ENCODE assay signal across 20 mouse cellular contexts in genomic region chr4:154530336-154530735, GRCm38 (mm10).
DNase-seq lines count a peak whose midpoint lies in the region; ATAC-seq and TF ChIP-seq lines count a peak whose summit lies in the region.
"Had no signal": no experiment of that assay in that cellular context is flagged by ENCODE, and none has a peak within 500 bp of the region (broad histone marks: within the 10 kb centered on the region; RNA-seq: fewer than 3 reads in every experiment).

No protein-coding gene starts in this region.

- no peak overlapping the region for H3K4me2 ChIP-seq in liver, embryonic 11.5 days
- no peak overlapping the region for H3K4me2 ChIP-seq in midbrain, embryonic 13.5 days (replicated peaks)
- H3K4me2 ChIP-seq: embryonic facial prominence, embryonic 12.5 days; stomach, embryonic 15.5 days had no signal

- no peaks in the 10 kb centered on the region for H3K36me3 ChIP-seq in kidney, adult 2 months (ENCODE audit: control insufficient read depth, insufficient read depth, low read length)
- no peaks in the 10 kb centered on the region for H3K36me3 ChIP-seq in liver, embryonic 11.5 days (ENCODE audit: control insufficient read depth, insufficient read depth, low read length)
- H3K36me3 ChIP-seq in midbrain, embryonic 13.5 days, result no peaks in the 10 kb centered on the region
- H3K36me3 ChIP-seq: embryonic facial prominence, embryonic 12.5 days; stomach, embryonic 15.5 days had no signal

- ATAC-seq in common myeloid progenitor, adult 5-6 weeks (replicated peaks; ENCODE audit: low read depth, poor library complexity, severe bottlenecking), result peak; percentile 23
- ATAC-seq in liver, embryonic 11.5 days (replicated peaks; ENCODE audit: low FRiP score), result no peak; the same call in 1 of the 2 replicates
- ATAC-seq in megakaryocyte, adult 5-6 weeks (ENCODE audit: poor library complexity, severe bottlenecking), result peak; percentile 74
- ATAC-seq in midbrain, embryonic 13.5 days, result no peak
- ATAC-seq: forebrain, embryonic 14.5 days; midbrain, embryonic 16.5 days had no signal

- TF ChIP-seq POLR2A in kidney, adult 2 months (IDR thresholded peaks at IDR 0.05; ENCODE audit: low read depth, low read length), result no peak

- H3K9me3 ChIP-seq in liver, embryonic 11.5 days (ENCODE audit: control insufficient read depth, low read length), result no peaks in the 10 kb centered on the region
- no peaks in the 10 kb centered on the region for H3K9me3 ChIP-seq in midbrain, embryonic 13.5 days
- H3K9me3 ChIP-seq: embryonic facial prominence, embryonic 12.5 days; megakaryocyte, embryonic 14.5 days; stomach, embryonic 15.5 days had no signal

- H3K9ac ChIP-seq in liver, embryonic 11.5 days (ENCODE audit: low read depth, low read length), result no peak overlapping the region
- H3K9ac ChIP-seq in midbrain, embryonic 13.5 days (replicated peaks), result no peak overlapping the region
- H3K9ac ChIP-seq: embryonic facial prominence, embryonic 12.5 days; stomach, embryonic 15.5 days had no signal

- peaks cover 19% of the 10 kb centered on the region for H3K4me1 ChIP-seq in kidney, adult 2 months (ENCODE audit: control insufficient read depth, insufficient read depth, low read length)
- peaks cover 9% of the 10 kb centered on the region; the same call in 1 of the 2 replicates for H3K4me1 ChIP-seq in liver, embryonic 11.5 days (replicated peaks; ENCODE audit: control insufficient read depth, insufficient read depth, low read length)
- H3K4me1 ChIP-seq in midbrain, embryonic 13.5 days (replicated peaks), result peaks cover 17% of the 10 kb centered on the region

- no peaks in the 10 kb centered on the region for H3K27me3 ChIP-seq in kidney, adult 2 months (replicated peaks; ENCODE audit: control insufficient read depth, insufficient read depth, low read length)
- H3K27me3 ChIP-seq in liver, embryonic 11.5 days (replicated peaks; ENCODE audit: control insufficient read depth, insufficient read depth, low read length), result no peaks in the 10 kb centered on the region; the same call in 1 of the 2 replicates
- peaks cover 32% of the 10 kb centered on the region for H3K27me3 ChIP-seq in midbrain, embryonic 13.5 days
- H3K27me3 ChIP-seq: stomach, embryonic 15.5 days had no signal

- TF ChIP-seq CTCF in kidney, adult 2 months (conservative IDR thresholded peaks at IDR 0.05; ENCODE audit: insufficient read depth, insufficient read length, low read depth, low read length), result no peak

- peak overlapping the region; percentile 1; the same call in 1 of the 2 replicates for H3K27ac ChIP-seq in kidney, adult 2 months (ENCODE audit: insufficient read depth, low read depth, low read length)
- peak overlapping the region; percentile 32; the same call in 1 of the 2 replicates for H3K27ac ChIP-seq in liver, embryonic 11.5 days (ENCODE audit: low read depth, low read length)
- H3K27ac ChIP-seq in midbrain, embryonic 13.5 days, result no peak overlapping the region
- H3K27ac ChIP-seq: embryonic facial prominence, embryonic 12.5 days; kidney, postnatal 0 days; stomach, embryonic 15.5 days had no signal

- no peak overlapping the region for H3K4me3 ChIP-seq in kidney, adult 2 months (ENCODE audit: insufficient read depth, low read depth, low read length)
- no peak overlapping the region for H3K4me3 ChIP-seq in liver, embryonic 11.5 days (ENCODE audit: low read depth, low read length)
- H3K4me3 ChIP-seq in midbrain, embryonic 13.5 days (replicated peaks), result no peak overlapping the region
- H3K4me3 ChIP-seq: embryonic facial prominence, embryonic 12.5 days; erythroblast, embryonic 14.5 days; megakaryocyte, embryonic 14.5 days; stomach, embryonic 15.5 days had no signal

- 62% methylated on average over 7 of the region's 7 CpGs for WGBS in kidney, adult 2 months
- WGBS in liver, embryonic 11.5 days, result 58% methylated on average over 7 of the region's 7 CpGs
- WGBS in midbrain, embryonic 13.5 days, result 66% methylated on average over 7 of the region's 7 CpGs

- no peak for DNase-seq in kidney, adult 2 months
- DNase-seq in kidney, postnatal 14 days, result no peak
- no peak for DNase-seq in liver, embryonic 11.5 days (ENCODE audit: low spot score)
- no peak for DNase-seq in urinary bladder, postnatal 4 days (ENCODE audit: low spot score in 2 of 2)
- DNase-seq: adrenal gland, adult 8-10 months; cerebellum, adult 9-10 months; gastrocnemius, postnatal 36 days; kidney, adult 11 months; right cerebral cortex, postnatal 25 days; thymus, adult 18-20 months had no signal

Comparison
In these comparisons a context has a peak if more than half of its experiments do, and no peak if none do; other contexts are left out.
1. ATAC-seq: peak in common myeloid progenitor, adult 5-6 weeks (single experiment) and megakaryocyte, adult 5-6 weeks (single experiment); none in liver, embryonic 11.5 days (single experiment) and midbrain, embryonic 13.5 days (single experiment).